Mouse (Mus musculus) left cerebral cortex, postnatal 10 days (tissue): ENCODE data around the gene Pex14. TPM values are rescaled to one million over a fixed set of nuclear protein-coding genes. Genes with fewer than 3 reads are reported as not detected.

ENCODE experiments used
- total RNA-seq, 2 experiments: library from RNA; stranded (reverse); gene quantifications; 2 replicates each; pipeline ENCODE4 v1.2.3; 2021

The Pex14 gene
- total RNA-seq, 2 experiments from 2014 or later, result 34.8 to 36.9 TPM

Other genes with a start within 250 kb of the Pex14 start
- 10 to 100 TPM; 55.8 to 62.7 TPM for gene Dffa, start 4.3 kb upstream of the Pex14 start, total RNA-seq
- gene Cort, start 26.9 kb upstream of the Pex14 start, total RNA-seq, result 10 to 100 TPM; 11.6 to 13.4 TPM
- 10 to 100 TPM; 26.1 to 32.4 TPM for gene Cenps, start 37.8 kb upstream of the Pex14 start, total RNA-seq
- gene Pgd, start 66.9 kb upstream of the Pex14 start, total RNA-seq, result 10 to 100 TPM; 49.0 to 49.9 TPM
- 100 to 1,000 TPM; 427 to 448 TPM for gene Kif1b, start 207.8 kb upstream of the Pex14 start, total RNA-seq